In the genomic region with DNA sequence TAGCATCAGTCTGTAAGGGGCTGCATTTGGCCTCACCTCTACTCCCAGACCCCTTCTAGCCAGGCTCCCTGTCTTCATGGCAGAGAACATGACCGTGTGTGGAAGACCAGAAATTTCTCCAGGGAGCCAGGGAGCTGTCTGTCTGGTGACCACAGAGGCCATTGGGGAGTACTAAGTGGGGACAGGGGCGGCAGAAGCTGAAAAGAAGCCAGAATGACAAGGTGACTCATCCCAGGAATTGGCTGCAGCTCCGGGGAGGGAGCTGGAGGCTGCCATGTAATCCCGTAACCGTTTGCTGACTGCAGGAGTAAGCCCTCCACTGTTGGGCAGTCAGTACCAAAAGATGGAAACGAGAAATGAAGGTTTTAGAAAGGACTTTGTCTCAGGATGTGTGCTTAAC, we compare ENCODE assay signal across 12 mouse cellular contexts. TPM values are rescaled to one million over a fixed set of nuclear protein-coding genes. Genes with fewer than 3 reads are reported as not detected.
DNase-seq lines count a peak whose midpoint lies in the region; ATAC-seq and TF ChIP-seq lines count a peak whose summit lies in the region.
"Had no signal": no experiment of that assay in that cellular context is flagged by ENCODE, and none has a peak within 500 bp of the region (broad histone marks: within the 10 kb centered on the region; RNA-seq: fewer than 3 reads in every experiment).

No protein-coding gene starts in this region.

- no peaks in the 10 kb centered on the region for H3K9me3 ChIP-seq in lung, postnatal 0 days (ENCODE audit: low read length)
- H3K9me3 ChIP-seq: hindbrain, embryonic 13.5 days had no signal

- H3K4me2 ChIP-seq in lung, postnatal 0 days (replicated peaks; ENCODE audit: low read depth, low read length) = peak overlapping the region; percentile 85
- H3K4me2 ChIP-seq: hindbrain, embryonic 13.5 days had no signal

- no peak for TF ChIP-seq EP300 in lung, postnatal 0 days (IDR thresholded peaks at IDR 0.05)

- TF ChIP-seq CTCF in lung, postnatal 0 days (IDR thresholded peaks at IDR 0.05) = no peak

- H3K36me3 ChIP-seq in lung, postnatal 0 days (ENCODE audit: insufficient read depth, low read length) = no peaks in the 10 kb centered on the region
- H3K36me3 ChIP-seq: hindbrain, embryonic 13.5 days had no signal

- peaks cover 9% of the 10 kb centered on the region; the same call in 1 of the 2 replicates for H3K4me1 ChIP-seq in lung, postnatal 0 days (ENCODE audit: insufficient read depth, low read depth, low read length)

- 0 out of 2 replicates have a peak, but pooled peaks cover 3% of the 10 kb centered on the region for H3K27me3 ChIP-seq in lung, postnatal 0 days (replicated peaks; ENCODE audit: insufficient read depth, low read length)

- ATAC-seq in cerebellum, adult (ENCODE audit: insufficient number of reproducible peaks, low FRiP score, low TSS enrichment) = no peak
- ATAC-seq in lung, postnatal 0 days = no peak
- ATAC-seq: midbrain, embryonic 16.5 days had no signal

- peak overlapping the region; percentile 67; the same call in 1 of the 2 replicates for H3K4me3 ChIP-seq in lung, postnatal 0 days (ENCODE audit: low read depth, low read length)
- H3K4me3 ChIP-seq: erythroblast, embryonic 14.5 days; hindbrain, embryonic 13.5 days had no signal

- WGBS in lung, postnatal 0 days = 48% methylated on average over 6 of the region's 6 CpGs

- DNase-seq in cerebellum, adult 11-12 months = peak; percentile 81
- DNase-seq in lung, postnatal 0 days (ENCODE audit: low spot score) = peak; percentile 32
- no peak for DNase-seq in lung, postnatal 25 days (ENCODE audit: low spot score)
- DNase-seq in cerebellum, postnatal 10 days = peak; percentile 73 to 76
- peak; percentile 55 for DNase-seq in induced T-regulatory cell, adult 2 months (ENCODE audit: low read depth)
- no peak for DNase-seq in left cerebral cortex, postnatal 25 days (ENCODE audit: low spot score in 2 of 2)
- DNase-seq in spleen, postnatal 36 days (ENCODE audit: low spot score in 2 of 2) = no peak
- DNase-seq: right cerebral cortex, postnatal 25 days had no signal

- intact Hi-C loops in left cerebral cortex, postnatal 25 days (cut with DNase I) = no loop called here

- no peak overlapping the region for H3K9ac ChIP-seq in lung, postnatal 0 days (replicated peaks; ENCODE audit: low read depth)
- H3K9ac ChIP-seq: hindbrain, embryonic 13.5 days had no signal

- H3K27ac ChIP-seq in lung, postnatal 0 days (ENCODE audit: low read length) = no peak overlapping the region
- H3K27ac ChIP-seq: hindbrain, embryonic 13.5 days had no signal

RNA-seq across cellular contexts. Expression of a gene that starts 3.1 kb away (rescaled TPM):
- 10.6 and 10.9 TPM in 2 replicates for polyA plus RNA-seq in lung, postnatal 0 days (2015; fragmentation: Nextera tagmentation; extraction: Ambion mirVana)
- total RNA-seq in left cerebral cortex, postnatal 25 days (2021) = 10 to 100 TPM in 1 of 2 experiments, 1 to 10 TPM in 1; 9.9 to 11.7 TPM

RNA-seq across cellular contexts. Expression of a gene that starts 56.8 kb away (rescaled TPM):
- 121 and 134 TPM in 2 replicates for polyA plus RNA-seq in lung, postnatal 0 days (2015; fragmentation: Nextera tagmentation; extraction: Ambion mirVana)
- total RNA-seq in left cerebral cortex, postnatal 25 days (2021) = 10 to 100 TPM; 42.7 to 54.4 TPM

Comparison
In these comparisons a context has a peak if more than half of its experiments do, and no peak if none do; other contexts are left out.
1. DNase-seq: peak in cerebellum, adult 11-12 months (single experiment), lung, postnatal 0 days (single experiment), cerebellum, postnatal 10 days (2 of 2) and induced T-regulatory cell, adult 2 months (single experiment); none in lung, postnatal 25 days (single experiment), left cerebral cortex, postnatal 25 days (0 of 2) and spleen, postnatal 36 days (0 of 2).